ENCODE assay signal across 8 mouse cellular contexts in genomic region chr12:44221651-44222356, GRCm38 (mm10). TPM values are rescaled to one million over a fixed set of nuclear protein-coding genes. Genes with fewer than 3 reads are reported as not detected.
DNase-seq lines count a peak whose midpoint lies in the region; ATAC-seq lines count a peak whose summit lies in the region.

No protein-coding gene starts in this region.

- H3K4me1 ChIP-seq in erythroblast, embryonic 14.5 days (ENCODE audit: control insufficient read depth) = no peaks in the 10 kb centered on the region
- no peaks in the 10 kb centered on the region for H3K4me1 ChIP-seq in heart, embryonic 14.5 days (ENCODE audit: control insufficient read depth in 2 of 2, insufficient read depth in 2 of 2, low read length in 2 of 2)
- H3K4me1 ChIP-seq in stomach, embryonic 15.5 days = no peaks in the 10 kb centered on the region

- DNase-seq in adrenal gland, adult 2 months = peak; percentile 52
- DNase-seq in embryo, embryonic 9.5 days (ENCODE audit: extremely low spot score) = peak; percentile 62
- peak; percentile 44 to 52 for DNase-seq in kidney, postnatal 4 days
- DNase-seq in lung, postnatal 4 days = peak; percentile 40 to 43

- ATAC-seq in erythroblast, adult 5-6 weeks (replicated peaks; ENCODE audit: low FRiP score, poor library complexity, severe bottlenecking) = no peak
- no peak for ATAC-seq in heart, embryonic 14.5 days (ENCODE audit: insufficient number of reproducible peaks, insufficient read depth, low FRiP score, low read depth)
- no peak for ATAC-seq in stomach, embryonic 15.5 days (ENCODE audit: insufficient read depth, low FRiP score, low read depth)

- H3K4me3 ChIP-seq in erythroblast, embryonic 14.5 days (replicated peaks) = peak overlapping the region; percentile 38
- peak overlapping the region; percentile 69 to 71 for H3K4me3 ChIP-seq in heart, embryonic 14.5 days (ENCODE audit: control insufficient read depth in 1 of 2, insufficient read depth in 1 of 2, low read depth in 1 of 2, low read length in 2 of 2)
- peak overlapping the region; percentile 57 for H3K4me3 ChIP-seq in stomach, embryonic 15.5 days (replicated peaks)

- H3K27me3 ChIP-seq in erythroblast, embryonic 14.5 days (ENCODE audit: control insufficient read depth) = peaks cover 49% of the 10 kb centered on the region
- H3K27me3 ChIP-seq in heart, embryonic 14.5 days (ENCODE audit: control insufficient read depth, insufficient read depth, low read length) = no peaks in the 10 kb centered on the region
- H3K27me3 ChIP-seq in stomach, embryonic 15.5 days (replicated peaks) = no peaks in the 10 kb centered on the region

- H3K4me2 ChIP-seq in heart, embryonic 14.5 days (ENCODE audit: low read length) = peak overlapping the region; percentile 90
- peak overlapping the region; percentile 73 for H3K4me2 ChIP-seq in stomach, embryonic 15.5 days

- 2% methylated on average over 85 of the region's 89 CpGs for WGBS in heart, embryonic 14.5 days
- 2% methylated on average over 89 of the region's 89 CpGs for WGBS in stomach, embryonic 15.5 days

- H3K9me3 ChIP-seq in erythroblast, embryonic 14.5 days (ENCODE audit: control insufficient read depth, low read length) = no peaks in the 10 kb centered on the region; the same call in 1 of the 2 replicates
- no peaks in the 10 kb centered on the region for H3K9me3 ChIP-seq in heart, embryonic 14.5 days (ENCODE audit: control insufficient read depth, low read length)
- no peaks in the 10 kb centered on the region for H3K9me3 ChIP-seq in stomach, embryonic 15.5 days

- H3K9ac ChIP-seq in heart, embryonic 14.5 days (ENCODE audit: low read length) = peak overlapping the region; percentile 78
- peak overlapping the region; percentile 39 for H3K9ac ChIP-seq in stomach, embryonic 15.5 days

- H3K36me3 ChIP-seq in erythroblast, embryonic 14.5 days (ENCODE audit: control insufficient read depth) = no peaks in the 10 kb centered on the region
- H3K36me3 ChIP-seq in heart, embryonic 14.5 days (ENCODE audit: control insufficient read depth, insufficient read depth, low read length) = no peaks in the 10 kb centered on the region
- H3K36me3 ChIP-seq in stomach, embryonic 15.5 days = no peaks in the 10 kb centered on the region

- H3K27ac ChIP-seq in heart, embryonic 14.5 days (replicated peaks in 1 of 2; ENCODE audit: control insufficient read depth in 1 of 2, insufficient read depth in 1 of 2, low read depth in 2 of 2, low read length in 2 of 2) = no peak overlapping the region
- H3K27ac ChIP-seq in stomach, embryonic 15.5 days = no peak overlapping the region

RNA-seq across cellular contexts. Expression of gene Pnpla8, which starts 0.6 kb away (rescaled TPM):
- polyA plus RNA-seq in erythroblast, embryonic 14.5 days (2012) = 0.71 and 0.72 TPM in 2 replicates
- 89.2 and 118 TPM in 2 replicates for total RNA-seq in erythroblast, adult 5-6 weeks (2015; ENCODE audit: low replicate concordance)
- 97.7 and 114 TPM in 2 replicates for total RNA-seq in erythroblast, adult 5-6 weeks (2017; ENCODE audit: low replicate concordance)
- 100 to 1,000 TPM; 132 to 143 TPM for total RNA-seq in adrenal gland, adult 2 months (2021)
- 3.6 and 4.3 TPM in 2 replicates for polyA plus RNA-seq in adrenal gland, adult 2 months (2012; rRNA removed)
- polyA plus RNA-seq in heart, embryonic 14.5 days (2014; fragmentation: Nextera tagmentation; extraction: Ambion mirVana) = 73.8 and 79.9 TPM in 2 replicates
- polyA plus RNA-seq in stomach, embryonic 15.5 days (2015; fragmentation: Nextera tagmentation; extraction: Ambion mirVana) = 50.8 and 52.8 TPM in 2 replicates

RNA-seq across cellular contexts. Expression of gene Dnajb9, which starts 11.7 kb away (rescaled TPM):
- polyA plus RNA-seq in erythroblast, embryonic 14.5 days (2012) = 0.82 and 1.5 TPM in 2 replicates
- total RNA-seq in erythroblast, adult 5-6 weeks (2015; ENCODE audit: low replicate concordance) = 26.3 and 30.9 TPM in 2 replicates
- 9.6 and 11.9 TPM in 2 replicates for total RNA-seq in erythroblast, adult 5-6 weeks (2017; ENCODE audit: low replicate concordance)
- 10 to 100 TPM; 51.3 to 57.1 TPM for total RNA-seq in adrenal gland, adult 2 months (2021)
- 1.4 and 1.8 TPM in 2 replicates for polyA plus RNA-seq in adrenal gland, adult 2 months (2012; rRNA removed)
- 23.9 and 27.0 TPM in 2 replicates for polyA plus RNA-seq in heart, embryonic 14.5 days (2014; fragmentation: Nextera tagmentation; extraction: Ambion mirVana)
- polyA plus RNA-seq in stomach, embryonic 15.5 days (2015; fragmentation: Nextera tagmentation; extraction: Ambion mirVana) = 23.4 and 26.2 TPM in 2 replicates
